Mouse (Mus musculus) megakaryocyte, embryonic 14.5 days (primary cell): Measurements from ENCODE around the gene Kcnma1. TPM values are rescaled to one million over a fixed set of nuclear protein-coding genes. Genes with fewer than 3 reads are reported as not detected.

Experiments
- H3K27me3 ChIP-seq: replicated peaks from 2 replicates; pipeline ENCODE3; 2012; ENCODE audit warnings: inconsistent platforms
- H3K36me3 ChIP-seq: replicated peaks from 2 replicates; pipeline ENCODE3; 2012; ENCODE audit warnings: low read length, inconsistent platforms, mixed read lengths
- H3K4me1 ChIP-seq: 2 replicates; pipeline ENCODE4 v1.6.1; 2012; ENCODE audit warnings: inconsistent platforms
- H3K4me3 ChIP-seq: replicated peaks from 2 replicates; pipeline ENCODE3; 2012; ENCODE audit warnings: moderate library complexity, mild to moderate bottlenecking, inconsistent platforms
- H3K9me3 ChIP-seq: 2 replicates; pipeline ENCODE4 v1.6.1; 2012; ENCODE audit warnings: inconsistent platforms
- FLI1 ChIP-seq: IDR thresholded peaks from 2 replicates; pipeline ENCODE4 v1.6.1; 2012; ENCODE audit warnings: low read length, inconsistent platforms, mixed read lengths
- GATA1 ChIP-seq: IDR thresholded peaks from 3 replicates; pipeline ENCODE4 v1.6.1; 2012; ENCODE audit warnings: mixed read lengths, low read length, inconsistent platforms, borderline replicate concordance
- polyA plus RNA-seq: library from polyadenylated mRNA; stranded (reverse); fragments of >175 nt; gene quantifications from 2 replicates; pipeline ENCODE4 v1.2.3, GENCODE M21; 2012; ENCODE audit warnings: low replicate concordance; ENCODE audit not compliant: insufficient read depth

Kcnma1 gene
- polyA plus RNA-seq, 1 experiment = not detected

GRCm38 (mm10) chr14:23966471-23966870 is 47.8 kb downstream of the Kcnma1 start:
- H3K4me3 ChIP-seq = no peak overlapping the region
- peaks cover 3% of the 10 kb centered on the region; the same call in 1 of the 2 replicates for H3K9me3 ChIP-seq
- H3K27me3 ChIP-seq = no peaks in the 10 kb centered on the region
- H3K4me1 ChIP-seq = no peaks in the 10 kb centered on the region
- TF ChIP-seq GATA1 (no peak), FLI1 (no peak)
- no peaks in the 10 kb centered on the region for H3K36me3 ChIP-seq

DNA sequence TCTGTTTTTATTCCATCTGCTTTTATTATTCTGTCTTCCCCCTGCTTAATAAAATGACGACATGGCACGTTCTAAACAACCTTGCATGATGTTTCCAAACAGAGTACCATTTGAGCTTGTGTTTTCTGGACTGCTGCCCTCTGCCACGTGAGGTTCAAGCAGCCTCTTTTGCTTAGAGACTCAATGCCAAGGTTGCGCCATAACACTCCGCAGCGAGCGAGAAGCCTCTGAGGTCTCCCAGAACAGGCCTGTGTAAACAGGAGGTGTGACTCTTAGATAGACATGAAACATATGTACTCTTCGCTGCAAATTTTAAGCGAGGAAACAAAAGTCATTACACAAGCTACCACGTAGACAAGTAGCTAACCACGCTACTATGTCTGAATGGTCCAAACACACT is 55.2 kb downstream of the Kcnma1 start:
- H3K27me3 ChIP-seq = no peaks in the 10 kb centered on the region
- H3K36me3 ChIP-seq = no peaks in the 10 kb centered on the region
- H3K4me3 ChIP-seq = no peak overlapping the region
- peaks cover 20% of the 10 kb centered on the region; the same call in 1 of the 2 replicates for H3K9me3 ChIP-seq
- no peaks in the 10 kb centered on the region for H3K4me1 ChIP-seq
- no peak for TF ChIP-seq FLI1
- TF ChIP-seq GATA1 = no peak

DNA sequence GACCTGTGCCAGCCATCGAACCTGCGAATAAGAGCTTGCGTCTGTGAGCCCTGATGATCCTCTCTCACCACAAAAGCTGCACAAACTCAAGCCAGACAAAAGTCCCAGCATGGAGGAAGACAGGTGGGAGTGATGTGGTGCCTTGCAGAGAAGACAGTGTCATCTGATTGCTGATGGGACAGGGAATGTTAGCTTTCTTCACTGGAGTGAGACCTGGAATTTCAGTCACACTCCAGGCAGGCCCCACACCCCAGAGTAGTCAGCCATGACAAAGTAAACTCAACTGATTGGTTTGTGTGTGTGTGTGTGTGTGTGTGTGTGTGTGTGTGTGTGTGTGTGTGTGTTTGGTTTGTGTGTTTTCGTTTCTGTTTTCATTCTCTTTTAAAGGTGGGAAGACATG is 57.0 kb downstream of the Kcnma1 start:
- H3K9me3 ChIP-seq = peaks cover 19% of the 10 kb centered on the region; the same call in 1 of the 2 replicates
- H3K27me3 ChIP-seq = no peaks in the 10 kb centered on the region
- TF ChIP-seq FLI1 = no peak
- no peak for TF ChIP-seq GATA1
- no peaks in the 10 kb centered on the region for H3K36me3 ChIP-seq
- no peaks in the 10 kb centered on the region for H3K4me1 ChIP-seq
- no peak overlapping the region for H3K4me3 ChIP-seq

DNA sequence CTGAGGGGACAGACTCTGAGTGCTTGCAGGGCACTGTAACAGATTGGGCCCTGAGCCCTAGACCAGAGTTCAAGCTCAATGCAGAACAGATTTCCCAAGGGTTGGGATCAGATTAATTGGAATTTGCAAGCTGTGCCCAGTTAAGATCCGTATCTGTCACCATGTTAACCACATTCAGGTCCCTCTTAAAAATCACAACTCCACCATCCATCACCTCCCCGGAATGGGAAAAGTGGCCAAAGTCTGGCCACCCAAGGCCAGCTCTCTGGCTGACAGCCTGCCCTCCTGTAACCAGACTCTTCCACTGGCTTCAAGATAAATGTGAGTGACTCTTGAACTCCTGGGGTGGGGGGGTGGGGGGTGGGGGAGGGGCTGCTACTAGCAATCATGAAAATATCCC is 70.4 kb downstream of the Kcnma1 start:
- TF ChIP-seq GATA1 = no peak
- TF ChIP-seq FLI1 = no peak
- Histone ChIP-seq H3K27me3 (no peaks in the 10 kb centered on the region), H3K4me1 (no peaks in the 10 kb centered on the region), H3K4me3 (no peak overlapping the region), H3K9me3 (peaks cover 15% of the 10 kb centered on the region), H3K36me3 (no peaks in the 10 kb centered on the region)

- H3K9me3 ChIP-seq = peaks cover 15% of the 10 kb centered on the region
- no peaks in the 10 kb centered on the region for H3K36me3 ChIP-seq
- TF ChIP-seq FLI1 = no peak
- TF ChIP-seq GATA1 = no peak
- no peak overlapping the region for H3K4me3 ChIP-seq
- H3K27me3 ChIP-seq = no peaks in the 10 kb centered on the region
- no peaks in the 10 kb centered on the region for H3K4me1 ChIP-seq
Observed at GRCm38 (mm10) chr14:23943152-23943551, 71.1 kb downstream of the Kcnma1 start.

- TF ChIP-seq GATA1 (no peak), FLI1 (no peak)
- H3K9me3 ChIP-seq = peaks cover 15% of the 10 kb centered on the region
Observed at GRCm38 (mm10) chr14:23942103-23942502, 72.2 kb downstream of the Kcnma1 start.

DNA sequence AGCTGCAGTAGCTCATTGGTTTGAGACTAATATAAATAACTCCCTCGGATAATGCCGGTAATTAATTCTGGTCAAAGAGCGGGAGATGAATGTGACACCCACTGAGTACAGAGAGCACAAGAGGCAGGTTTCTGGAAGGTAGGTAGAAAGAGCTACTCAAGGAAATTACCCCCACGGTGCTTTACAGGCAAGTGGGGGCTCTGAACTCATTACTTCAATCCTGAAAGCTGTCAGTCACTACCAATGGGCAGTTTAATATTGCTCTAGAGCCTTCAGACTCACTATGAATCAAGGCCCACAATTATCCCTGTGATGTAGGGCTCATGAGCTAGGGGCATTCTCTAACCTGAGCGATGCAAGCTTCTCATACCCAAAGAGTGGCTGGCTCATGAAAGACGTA is 79.3 kb downstream of the Kcnma1 start:
- no peak overlapping the region for H3K4me3 ChIP-seq
- TF ChIP-seq FLI1 (no peak), GATA1 (no peak)
- H3K4me1 ChIP-seq = no peaks in the 10 kb centered on the region
- no peaks in the 10 kb centered on the region for H3K36me3 ChIP-seq
- H3K27me3 ChIP-seq = no peaks in the 10 kb centered on the region
- H3K9me3 ChIP-seq = peaks cover 3% of the 10 kb centered on the region; the same call in 1 of the 2 replicates

More at GRCm38 (mm10) chr14:23942103-23942502, 72.2 kb downstream of the Kcnma1 start:
- Histone ChIP-seq H3K36me3 (no peaks in the 10 kb centered on the region), H3K27me3 (no peaks in the 10 kb centered on the region), H3K4me1 (no peaks in the 10 kb centered on the region), H3K4me3 (no peak overlapping the region)

GRCm38 (mm10) chr14:23931671-23932071 is 82.6 kb downstream of the Kcnma1 start:
- Histone ChIP-seq H3K27me3 (no peaks in the 10 kb centered on the region), H3K36me3 (no peaks in the 10 kb centered on the region), H3K4me3 (no peak overlapping the region), H3K9me3 (peaks cover 11% of the 10 kb centered on the region; the same call in 1 of the 2 replicates), H3K4me1 (no peaks in the 10 kb centered on the region)
- TF ChIP-seq GATA1 (no peak), FLI1 (no peak)

DNA sequence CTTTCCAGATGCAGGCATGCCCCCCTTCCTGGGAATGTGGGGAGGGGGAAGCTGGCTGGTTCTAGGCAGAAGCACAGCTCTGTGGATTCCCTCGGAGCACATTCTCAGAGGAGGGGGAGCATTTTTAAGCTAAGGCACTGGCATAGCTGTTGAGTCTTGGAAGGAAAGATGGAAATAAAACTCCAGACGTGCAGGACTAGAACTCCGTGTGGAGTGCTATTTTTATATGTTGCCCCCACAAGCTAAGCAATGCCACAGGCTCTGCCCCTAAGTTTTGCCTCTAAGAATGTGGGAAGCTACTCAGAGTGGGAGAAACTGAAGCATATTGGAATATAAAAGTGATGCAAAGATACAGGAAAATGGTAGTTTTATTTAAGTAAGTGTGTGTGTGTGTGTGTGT is 85.1 kb downstream of the Kcnma1 start:
- Histone ChIP-seq H3K4me1 (no peaks in the 10 kb centered on the region), H3K9me3 (peaks cover 25% of the 10 kb centered on the region), H3K36me3 (no peaks in the 10 kb centered on the region), H3K4me3 (no peak overlapping the region), H3K27me3 (no peaks in the 10 kb centered on the region)
- TF ChIP-seq FLI1 = no peak
- TF ChIP-seq GATA1 = no peak

GRCm38 (mm10) chr14:23923356-23923755 is 90.9 kb downstream of the Kcnma1 start:
- Histone ChIP-seq H3K4me1 (no peaks in the 10 kb centered on the region), H3K36me3 (no peaks in the 10 kb centered on the region), H3K4me3 (no peak overlapping the region), H3K27me3 (no peaks in the 10 kb centered on the region), H3K9me3 (peaks cover 28% of the 10 kb centered on the region)
- no peak for TF ChIP-seq GATA1
- no peak for TF ChIP-seq FLI1

- Histone ChIP-seq H3K4me1 (no peaks in the 10 kb centered on the region), H3K27me3 (no peaks in the 10 kb centered on the region), H3K36me3 (no peaks in the 10 kb centered on the region), H3K4me3 (no peak overlapping the region), H3K9me3 (peaks cover 28% of the 10 kb centered on the region)
- TF ChIP-seq FLI1 = no peak
- TF ChIP-seq GATA1 = no peak
Observed at GRCm38 (mm10) chr14:23922755-23923154, 91.5 kb downstream of the Kcnma1 start.
